9 mouse cellular contexts compared by ENCODE assay signal in genomic region chr11:95001058-95001457, GRCm38 (mm10). TPM values are rescaled to one million over a fixed set of nuclear protein-coding genes. Genes with fewer than 3 reads are reported as not detected.
A peak's percentile ranks its signal among the peaks of the same experiment; 100 is the strongest.
DNase-seq lines count a peak whose midpoint lies in the region; ATAC-seq and TF ChIP-seq lines count a peak whose summit lies in the region.
"Had no signal": no experiment of that assay in that cellular context is flagged by ENCODE, and none has a peak within 500 bp of the region (broad histone marks: within the 10 kb centered on the region; RNA-seq: fewer than 3 reads in every experiment).

No protein-coding gene starts in this region.

- H3K27me3 ChIP-seq in liver, postnatal 0 days (ENCODE audit: insufficient read depth, low read length): no peaks in the 10 kb centered on the region
- H3K27me3 ChIP-seq in neural tube, embryonic 12.5 days (replicated peaks): no peaks in the 10 kb centered on the region

- DNase-seq in adrenal gland, adult 2 months: peak; percentile 84
- peak; percentile 72 for DNase-seq in embryo, embryonic 9.5 days (ENCODE audit: extremely low spot score)
- DNase-seq in heart, adult 9 months (ENCODE audit: low spot score in 2 of 2): peak; percentile 69 to 76
- DNase-seq in kidney, adult 9 months: peak; percentile 79
- peak; percentile 78 for DNase-seq in liver, postnatal 0 days
- peak; percentile 74 to 76 for DNase-seq in thymus, postnatal 36 days

- H3K9me3 ChIP-seq in liver, postnatal 0 days (ENCODE audit: low read length): no peaks in the 10 kb centered on the region
- no peaks in the 10 kb centered on the region for H3K9me3 ChIP-seq in neural tube, embryonic 12.5 days

- H3K9ac ChIP-seq in liver, postnatal 0 days (replicated peaks): no peak overlapping the region
- 0 out of 2 replicates have a peak overlapping the region, but pooled peaks have one; percentile 29 for H3K9ac ChIP-seq in neural tube, embryonic 12.5 days

- peak overlapping the region; percentile 19; the same call in 1 of the 2 replicates for H3K27ac ChIP-seq in liver, postnatal 0 days (ENCODE audit: low read depth)
- peak overlapping the region; percentile 46 for H3K27ac ChIP-seq in neural tube, embryonic 12.5 days

- H3K4me1 ChIP-seq in liver, postnatal 0 days (ENCODE audit: insufficient read depth): peaks cover 42% of the 10 kb centered on the region
- peaks cover 38% of the 10 kb centered on the region for H3K4me1 ChIP-seq in neural tube, embryonic 12.5 days

- H3K4me3 ChIP-seq in liver, postnatal 0 days (ENCODE audit: low read depth, low read length): no peak overlapping the region
- H3K4me3 ChIP-seq in neural tube, embryonic 12.5 days: no peak overlapping the region

- WGBS in liver, postnatal 0 days (ENCODE audit: insufficient replicate concordance): 11% methylated on average over 8 of the region's 8 CpGs
- under 1% methylated on average over 8 of the region's 8 CpGs for WGBS in neural tube, embryonic 12.5 days

- ATAC-seq in CD4-positive, CD25-positive, alpha-beta regulatory T cell, adult 4 months: peak; percentile 39
- peak; percentile 37 for ATAC-seq in liver, postnatal 0 days
- peak; percentile 68 for ATAC-seq in neural tube, embryonic 12.5 days (ENCODE audit: low FRiP score, low read depth)

- H3K4me2 ChIP-seq in liver, postnatal 0 days (ENCODE audit: low read depth, low read length): peak overlapping the region; percentile 50
- peak overlapping the region; percentile 21 for H3K4me2 ChIP-seq in neural tube, embryonic 12.5 days (replicated peaks)

- TF ChIP-seq CTCF in liver, postnatal 0 days (IDR thresholded peaks at IDR 0.05; ENCODE audit: low read depth): peak; percentile 98

- peaks cover 52% of the 10 kb centered on the region for H3K36me3 ChIP-seq in liver, postnatal 0 days (replicated peaks; ENCODE audit: insufficient read depth, low read length)
- peaks cover 94% of the 10 kb centered on the region for H3K36me3 ChIP-seq in neural tube, embryonic 12.5 days

- no peak for TF ChIP-seq EP300 in liver, postnatal 0 days (IDR thresholded peaks at IDR 0.05; ENCODE audit: low read depth)

RNA-seq across cellular contexts. Expression of gene Samd14, which starts 8.6 kb away (rescaled TPM):
- polyA plus RNA-seq in CD4-positive, CD25-positive, alpha-beta regulatory T cell, adult 4 months (2017; shearing (Covaris generic)): under 1 TPM; 0.87 to 0.94 TPM
- total RNA-seq in adrenal gland, adult 2 months (2021): 1 to 10 TPM; 2.5 to 4.5 TPM
- polyA plus RNA-seq in adrenal gland, adult 2 months (2012; rRNA removed): 12.9 and 13.5 TPM in 2 replicates
- 14.5 and 16.1 TPM in 2 replicates for polyA plus RNA-seq in liver, postnatal 0 days (2015; fragmentation: Nextera tagmentation; extraction: Ambion mirVana)
- 101 and 106 TPM in 2 replicates for polyA plus RNA-seq in neural tube, embryonic 12.5 days (2016; fragmentation: Nextera tagmentation; extraction: Ambion mirVana)

RNA-seq across cellular contexts. Expression of gene Ppp1r9b, which starts 10.2 kb away (rescaled TPM):
- 10 to 100 TPM; 18.1 to 21.7 TPM for polyA plus RNA-seq in CD4-positive, CD25-positive, alpha-beta regulatory T cell, adult 4 months (2017; shearing (Covaris generic))
- 100 to 1,000 TPM; 101 to 148 TPM for total RNA-seq in adrenal gland, adult 2 months (2021)
- polyA plus RNA-seq in adrenal gland, adult 2 months (2012; rRNA removed): 61.6 and 64.6 TPM in 2 replicates
- polyA plus RNA-seq in liver, postnatal 0 days (2015; fragmentation: Nextera tagmentation; extraction: Ambion mirVana): 5.7 and 6.1 TPM in 2 replicates
- polyA plus RNA-seq in neural tube, embryonic 12.5 days (2016; fragmentation: Nextera tagmentation; extraction: Ambion mirVana): 18.2 and 19.7 TPM in 2 replicates

RNA-seq across cellular contexts. Expression of gene Sgca, which starts 24.9 kb away (rescaled TPM):
- polyA plus RNA-seq in CD4-positive, CD25-positive, alpha-beta regulatory T cell, adult 4 months (2017; shearing (Covaris generic)): not detected
- total RNA-seq in adrenal gland, adult 2 months (2021): not detected
- polyA plus RNA-seq in adrenal gland, adult 2 months (2012; rRNA removed): 0.79 and 0.95 TPM in 2 replicates
- polyA plus RNA-seq in liver, postnatal 0 days (2015; fragmentation: Nextera tagmentation; extraction: Ambion mirVana): 0.13 and 0.96 TPM in 2 replicates
- polyA plus RNA-seq in neural tube, embryonic 12.5 days (2016; fragmentation: Nextera tagmentation; extraction: Ambion mirVana): 0.80 and 0.90 TPM in 2 replicates

RNA-seq across cellular contexts. Expression of gene Hils1, which starts 33.7 kb away (rescaled TPM):
- not detected for polyA plus RNA-seq in CD4-positive, CD25-positive, alpha-beta regulatory T cell, adult 4 months (2017; shearing (Covaris generic))
- total RNA-seq in adrenal gland, adult 2 months (2021): not detected
- polyA plus RNA-seq in adrenal gland, adult 2 months (2012; rRNA removed): not detected in 2 replicates
- polyA plus RNA-seq in liver, postnatal 0 days (2015; fragmentation: Nextera tagmentation; extraction: Ambion mirVana): not detected in 2 replicates
- polyA plus RNA-seq in neural tube, embryonic 12.5 days (2016; fragmentation: Nextera tagmentation; extraction: Ambion mirVana): not detected in 2 replicates
- total RNA-seq: gastrocnemius, postnatal 4 days had no signal

RNA-seq across cellular contexts. Expression of gene Pdk2, which starts 40.1 kb away (rescaled TPM):
- 10 to 100 TPM in 1 of 2 experiments, 1 to 10 TPM in 1; 8.5 to 13.3 TPM for polyA plus RNA-seq in CD4-positive, CD25-positive, alpha-beta regulatory T cell, adult 4 months (2017; shearing (Covaris generic))
- total RNA-seq in adrenal gland, adult 2 months (2021): 100 to 1,000 TPM in 1 of 2 experiments, 10 to 100 TPM in 1; 92.9 to 112 TPM
- polyA plus RNA-seq in adrenal gland, adult 2 months (2012; rRNA removed): 114 and 118 TPM in 2 replicates
- polyA plus RNA-seq in liver, postnatal 0 days (2015; fragmentation: Nextera tagmentation; extraction: Ambion mirVana): 16.2 and 17.3 TPM in 2 replicates
- 20.5 and 20.6 TPM in 2 replicates for polyA plus RNA-seq in neural tube, embryonic 12.5 days (2016; fragmentation: Nextera tagmentation; extraction: Ambion mirVana)
